Comparison of ENCODE assay signal across 10 mouse cellular contexts in genomic region chr9:102545406-102546255, GRCm38 (mm10). TPM values are rescaled to one million over a fixed set of nuclear protein-coding genes. Genes with fewer than 3 reads are reported as not detected.
DNase-seq lines count a peak whose midpoint lies in the region; ATAC-seq and TF ChIP-seq lines count a peak whose summit lies in the region.
"Had no signal": no experiment of that assay in that cellular context is flagged by ENCODE, and none has a peak within 500 bp of the region (broad histone marks: within the 10 kb centered on the region; RNA-seq: fewer than 3 reads in every experiment).

No protein-coding gene starts in this region.

- no peaks in the 10 kb centered on the region for H3K36me3 ChIP-seq in intestine, embryonic 14.5 days (ENCODE audit: control insufficient read depth, insufficient read depth, low read length)
- no peaks in the 10 kb centered on the region for H3K36me3 ChIP-seq in intestine, embryonic 16.5 days (ENCODE audit: control insufficient read depth, insufficient read depth, low read length)
- no peaks in the 10 kb centered on the region for H3K36me3 ChIP-seq in hindbrain, embryonic 13.5 days
- no peaks in the 10 kb centered on the region for H3K36me3 ChIP-seq in midbrain, postnatal 0 days (ENCODE audit: insufficient read depth, low read length)

- H3K9ac ChIP-seq in intestine, embryonic 14.5 days (ENCODE audit: low read length): no peak overlapping the region
- H3K9ac ChIP-seq in intestine, embryonic 16.5 days (ENCODE audit: low read depth, low read length): no peak overlapping the region
- peak overlapping the region; percentile 78 for H3K9ac ChIP-seq in hindbrain, embryonic 13.5 days
- peak overlapping the region; percentile 47; the same call in 1 of the 2 replicates for H3K9ac ChIP-seq in midbrain, postnatal 0 days (replicated peaks; ENCODE audit: low read length, poor library complexity, severe bottlenecking)

- DNase-seq in intestine, embryonic 14.5 days (ENCODE audit: low spot score): no peak
- peak; percentile 48 for DNase-seq in embryo, embryonic 10.5 days (ENCODE audit: low spot score)
- peak; percentile 62 for DNase-seq in midbrain, postnatal 0 days (ENCODE audit: low spot score)
- DNase-seq in urinary bladder, postnatal 14 days (ENCODE audit: low spot score): no peak
- no peak for DNase-seq in lung, postnatal 36 days
- no peak for DNase-seq in thymus, postnatal 25 days

- TF ChIP-seq CTCF in midbrain, postnatal 0 days (IDR thresholded peaks at IDR 0.05): no peak

- no peak overlapping the region for H3K27ac ChIP-seq in intestine, embryonic 14.5 days (ENCODE audit: low read depth)
- no peak overlapping the region for H3K27ac ChIP-seq in intestine, embryonic 16.5 days (ENCODE audit: low read length)
- peak overlapping the region; percentile 97 for H3K27ac ChIP-seq in hindbrain, embryonic 13.5 days
- peak overlapping the region; percentile 74 for H3K27ac ChIP-seq in midbrain, postnatal 0 days (ENCODE audit: low read depth, low read length)
- H3K27ac ChIP-seq: macrophage had no signal

- H3K4me3 ChIP-seq in intestine, embryonic 14.5 days (ENCODE audit: low read depth, low read length): no peak overlapping the region
- H3K4me3 ChIP-seq in intestine, embryonic 16.5 days (ENCODE audit: low read length): no peak overlapping the region
- H3K4me3 ChIP-seq in hindbrain, embryonic 13.5 days: peak overlapping the region; percentile 37
- H3K4me3 ChIP-seq in midbrain, postnatal 0 days (ENCODE audit: low read depth, low read length): peak overlapping the region; percentile 8; the same call in 1 of the 2 replicates

- 35% methylated on average over 22 of the region's 22 CpGs for WGBS in intestine, embryonic 14.5 days
- WGBS in intestine, embryonic 16.5 days: 34% methylated on average over 22 of the region's 22 CpGs
- 16% methylated on average over 22 of the region's 22 CpGs for WGBS in hindbrain, embryonic 13.5 days
- WGBS in midbrain, postnatal 0 days: 8% methylated on average over 22 of the region's 22 CpGs

- H3K4me1 ChIP-seq in intestine, embryonic 14.5 days (replicated peaks; ENCODE audit: control insufficient read depth, insufficient read depth, low read length): no peaks in the 10 kb centered on the region
- peaks cover 7% of the 10 kb centered on the region for H3K4me1 ChIP-seq in intestine, embryonic 16.5 days (ENCODE audit: control insufficient read depth, insufficient read depth, low read length)
- peaks cover 42% of the 10 kb centered on the region for H3K4me1 ChIP-seq in hindbrain, embryonic 13.5 days (replicated peaks)
- H3K4me1 ChIP-seq in midbrain, postnatal 0 days (ENCODE audit: insufficient read depth, low read length): peaks cover 31% of the 10 kb centered on the region

- no peaks in the 10 kb centered on the region for H3K9me3 ChIP-seq in intestine, embryonic 14.5 days (ENCODE audit: control insufficient read depth, low read length)
- H3K9me3 ChIP-seq in intestine, embryonic 16.5 days (ENCODE audit: control insufficient read depth, low read length): no peaks in the 10 kb centered on the region
- H3K9me3 ChIP-seq in hindbrain, embryonic 13.5 days: no peaks in the 10 kb centered on the region
- H3K9me3 ChIP-seq in midbrain, postnatal 0 days (ENCODE audit: low read length): no peaks in the 10 kb centered on the region

- H3K4me2 ChIP-seq in intestine, embryonic 14.5 days (ENCODE audit: low read length): peak overlapping the region; percentile 67; the same call in 1 of the 2 replicates
- H3K4me2 ChIP-seq in intestine, embryonic 16.5 days (ENCODE audit: low read depth, low read length): no peak overlapping the region
- H3K4me2 ChIP-seq in hindbrain, embryonic 13.5 days: peak overlapping the region; percentile 72
- peak overlapping the region; percentile 47 for H3K4me2 ChIP-seq in midbrain, postnatal 0 days (ENCODE audit: low read depth, low read length, poor library complexity, severe bottlenecking)

- ATAC-seq in intestine, embryonic 14.5 days (replicated peaks; ENCODE audit: low FRiP score, low TSS enrichment, low read depth): no peak
- ATAC-seq in intestine, embryonic 16.5 days: no peak
- ATAC-seq in hindbrain, embryonic 13.5 days (ENCODE audit: low FRiP score): peak; percentile 11; the same call in 1 of the 2 replicates
- peak; percentile 53 for ATAC-seq in midbrain, postnatal 0 days (ENCODE audit: low FRiP score)

- peaks cover 13% of the 10 kb centered on the region for H3K27me3 ChIP-seq in intestine, embryonic 14.5 days (replicated peaks; ENCODE audit: control insufficient read depth, insufficient read depth, low read length)
- H3K27me3 ChIP-seq in intestine, embryonic 16.5 days (replicated peaks; ENCODE audit: control insufficient read depth, insufficient read depth, low read length): peaks cover 5% of the 10 kb centered on the region
- H3K27me3 ChIP-seq in hindbrain, embryonic 13.5 days: peaks cover 23% of the 10 kb centered on the region
- H3K27me3 ChIP-seq in midbrain, postnatal 0 days (ENCODE audit: insufficient read depth, low read length): no peaks in the 10 kb centered on the region

RNA-seq across cellular contexts. Expression of gene Ky, which starts 40.1 kb away (rescaled TPM):
- polyA plus RNA-seq in intestine, embryonic 14.5 days (2014; fragmentation: Nextera tagmentation; extraction: Ambion mirVana): 0.57 and 0.75 TPM in 2 replicates
- 0.34 TPM in 2 replicates for polyA plus RNA-seq in intestine, embryonic 16.5 days (2015; fragmentation: Nextera tagmentation; extraction: Ambion mirVana)
- 0.29 and 0.36 TPM in 2 replicates for polyA plus RNA-seq in hindbrain, embryonic 13.5 days (2015; fragmentation: Nextera tagmentation; extraction: Ambion mirVana)
- total RNA-seq in midbrain, postnatal 0 days (2014; rRNA removed): 3.7 and 6.5 TPM in 2 replicates
- 0.99 and 1.7 TPM in 2 replicates for polyA plus RNA-seq in midbrain, postnatal 0 days (2015; fragmentation: Nextera tagmentation; extraction: Ambion mirVana)
- total RNA-seq: hematopoietic stem cell, adult 5-6 weeks had no signal
- polyA plus RNA-seq: macrophage had no signal

Comparison
In these comparisons a context has a peak if more than half of its experiments do, and no peak if none do; other contexts are left out.
1. ATAC-seq: peak in hindbrain, embryonic 13.5 days (single experiment) and midbrain, postnatal 0 days (single experiment); none in intestine, embryonic 14.5 days (single experiment) and intestine, embryonic 16.5 days (single experiment).
2. DNase-seq: peak in embryo, embryonic 10.5 days (single experiment) and midbrain, postnatal 0 days (single experiment); none in intestine, embryonic 14.5 days (single experiment), urinary bladder, postnatal 14 days (single experiment), lung, postnatal 36 days (single experiment) and thymus, postnatal 25 days (single experiment).
3. H3K27ac ChIP-seq: peak in hindbrain, embryonic 13.5 days (single experiment) and midbrain, postnatal 0 days (single experiment); none in intestine, embryonic 14.5 days (single experiment) and intestine, embryonic 16.5 days (single experiment).
4. H3K4me3 ChIP-seq: peak in hindbrain, embryonic 13.5 days (single experiment) and midbrain, postnatal 0 days (single experiment); none in intestine, embryonic 14.5 days (single experiment) and intestine, embryonic 16.5 days (single experiment).
5. H3K9ac ChIP-seq: peak in hindbrain, embryonic 13.5 days (single experiment) and midbrain, postnatal 0 days (single experiment); none in intestine, embryonic 14.5 days (single experiment) and intestine, embryonic 16.5 days (single experiment).